Mouse (Mus musculus): ENCODE data around the gene Zbp1.

DNA sequence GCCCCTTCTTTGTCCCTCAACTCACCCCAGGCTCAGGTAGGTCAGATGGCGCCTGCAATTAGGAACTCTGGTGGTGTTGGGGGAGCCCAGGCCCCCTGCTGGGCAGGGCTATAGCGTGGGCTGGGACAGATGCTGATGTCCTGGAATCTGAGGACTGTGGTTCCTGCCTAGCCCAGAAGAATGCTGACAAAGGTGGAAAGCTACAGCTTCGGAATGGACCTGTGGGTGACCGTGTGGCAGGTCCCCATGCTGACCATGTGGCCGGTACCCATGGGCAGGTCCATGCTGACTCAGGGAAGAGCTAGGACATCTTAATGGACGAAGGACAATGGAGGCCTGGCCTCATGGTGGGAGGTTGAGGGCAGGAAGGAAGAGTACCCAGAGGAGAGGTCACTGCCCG lies 35.9 kb downstream of the Zbp1 start:
- TF ChIP-seq FOSL1 (IDR thresholded peaks at IDR 0.05; ENCODE audit: insufficient read depth, low read length, poor library complexity, severe bottlenecking), result no peak
- TF ChIP-seq CTCF (IDR thresholded peaks at IDR 0.05; ENCODE audit: control insufficient read depth, insufficient read depth, insufficient read length), result no peak
- TF ChIP-seq USF1 (IDR thresholded peaks at IDR 0.05; ENCODE audit: low read depth), result no peak
- no peak for TF ChIP-seq MYOD1 (IDR thresholded peaks at IDR 0.05; ENCODE audit: control insufficient read depth, insufficient read length, low read depth)
- TF ChIP-seq MAX (IDR thresholded peaks at IDR 0.05), result no peak

All from C2C12 (cell line).